Mouse (Mus musculus): Measurements from ENCODE around the gene Nkx2-2. TPM values are rescaled to one million over a fixed set of nuclear protein-coding genes. Genes with fewer than 3 reads are reported as not detected.

Nkx2-2 gene
- polyA plus RNA-seq, 1 experiment, result not detected

GRCm38 (mm10) chr2:147183521-147183920, 10.5 kb downstream of the Nkx2-2 start:
- peaks cover 14% of the 10 kb centered on the region; the same call in 1 of the 2 replicates for H3K4me1 ChIP-seq (ENCODE audit: control insufficient read depth, insufficient read depth, low read length)
- H3K27ac ChIP-seq (ENCODE audit: insufficient read depth, low read depth, low read length), result no peak overlapping the region
- WGBS, result 30% methylated on average over 12 of the region's 12 CpGs
- no peak for TF ChIP-seq CTCF (IDR thresholded peaks at IDR 0.05; ENCODE audit: insufficient read depth, low read depth, low read length)
- TF ChIP-seq POLR2A (IDR thresholded peaks at IDR 0.05; ENCODE audit: insufficient read depth, low read depth, low read length), result no peak
- H3K4me3 ChIP-seq (ENCODE audit: insufficient read depth, low read depth, low read length), result no peak overlapping the region

- Histone ChIP-seq H3K4me1 (ENCODE audit: control insufficient read depth, insufficient read depth, low read length) (peaks cover 20% of the 10 kb centered on the region), H3K4me3 (ENCODE audit: insufficient read depth, low read depth, low read length) (no peak overlapping the region), H3K27ac (ENCODE audit: insufficient read depth, low read depth, low read length) (no peak overlapping the region; the same call in 1 of the 2 replicates)
- 47% methylated on average over 25 of the region's 25 CpGs for WGBS
- no peak for TF ChIP-seq CTCF (IDR thresholded peaks at IDR 0.05; ENCODE audit: insufficient read depth, low read depth, low read length)
- TF ChIP-seq POLR2A (IDR thresholded peaks at IDR 0.05; ENCODE audit: insufficient read depth, low read depth, low read length), result no peak
These were observed 11.3 kb downstream of the Nkx2-2 start for GRCm38 (mm10) chr2:147182709-147183260.

GRCm38 (mm10) chr2:147181926-147182708, 11.9 kb downstream of the Nkx2-2 start:
- peaks cover 20% of the 10 kb centered on the region for H3K4me1 ChIP-seq (ENCODE audit: control insufficient read depth, insufficient read depth, low read length)
- H3K27ac ChIP-seq (ENCODE audit: insufficient read depth, low read depth, low read length), result no peak overlapping the region; the same call in 1 of the 2 replicates
- H3K4me3 ChIP-seq (ENCODE audit: insufficient read depth, low read depth, low read length), result no peak overlapping the region
- TF ChIP-seq CTCF (IDR thresholded peaks at IDR 0.05; ENCODE audit: insufficient read depth, low read depth, low read length) (no peak), POLR2A (IDR thresholded peaks at IDR 0.05; ENCODE audit: insufficient read depth, low read depth, low read length) (no peak)
- WGBS, result 71% methylated on average over 18 of the region's 18 CpGs

- 53% methylated on average over 5 of the region's 5 CpGs for WGBS
These were observed 12.8 kb downstream of the Nkx2-2 start for GRCm38 (mm10) chr2:147181304-147181665.

GRCm38 (mm10) chr2:147180649-147181303, 13.3 kb downstream of the Nkx2-2 start:
- H3K27ac ChIP-seq (ENCODE audit: insufficient read depth, low read depth, low read length), result no peak overlapping the region
- no peak overlapping the region for H3K4me3 ChIP-seq (ENCODE audit: insufficient read depth, low read depth, low read length)
- H3K4me1 ChIP-seq (ENCODE audit: control insufficient read depth, insufficient read depth, low read length), result peaks cover 16% of the 10 kb centered on the region
- TF ChIP-seq CTCF (IDR thresholded peaks at IDR 0.05; ENCODE audit: insufficient read depth, low read depth, low read length), result no peak
- WGBS, result 35% methylated on average over 32 of the region's 32 CpGs

More at GRCm38 (mm10) chr2:147181304-147181665, 12.8 kb downstream of the Nkx2-2 start:
- TF ChIP-seq POLR2A (IDR thresholded peaks at IDR 0.05; ENCODE audit: insufficient read depth, low read depth, low read length) (no peak), CTCF (IDR thresholded peaks at IDR 0.05; ENCODE audit: insufficient read depth, low read depth, low read length) (no peak)
- Histone ChIP-seq H3K4me1 (ENCODE audit: control insufficient read depth, insufficient read depth, low read length) (peaks cover 19% of the 10 kb centered on the region), H3K27ac (ENCODE audit: insufficient read depth, low read depth, low read length) (no peak overlapping the region), H3K4me3 (ENCODE audit: insufficient read depth, low read depth, low read length) (no peak overlapping the region)

GRCm38 (mm10) chr2:147178091-147179059, 15.7 kb downstream of the Nkx2-2 start:
- H3K4me1 ChIP-seq (ENCODE audit: control insufficient read depth, insufficient read depth, low read length), result peaks cover 9% of the 10 kb centered on the region
- 1% methylated on average over 39 of the region's 39 CpGs for WGBS
- TF ChIP-seq POLR2A (IDR thresholded peaks at IDR 0.05; ENCODE audit: insufficient read depth, low read depth, low read length) (no peak), CTCF (IDR thresholded peaks at IDR 0.05; ENCODE audit: insufficient read depth, low read depth, low read length) (peak; percentile 85)
- peak overlapping the region; percentile 3 for H3K4me3 ChIP-seq (ENCODE audit: insufficient read depth, low read depth, low read length)
- no peak overlapping the region for H3K27ac ChIP-seq (ENCODE audit: insufficient read depth, low read depth, low read length)

- Histone ChIP-seq H3K27ac (ENCODE audit: insufficient read depth, low read depth, low read length) (no peak overlapping the region), H3K4me1 (ENCODE audit: control insufficient read depth, insufficient read depth, low read length) (peaks cover 9% of the 10 kb centered on the region), H3K4me3 (ENCODE audit: insufficient read depth, low read depth, low read length) (no peak overlapping the region)
- TF ChIP-seq CTCF (IDR thresholded peaks at IDR 0.05; ENCODE audit: insufficient read depth, low read depth, low read length), result peak; percentile 51
- no peak for TF ChIP-seq POLR2A (IDR thresholded peaks at IDR 0.05; ENCODE audit: insufficient read depth, low read depth, low read length)
- 10% methylated on average over 10 of the region's 10 CpGs for WGBS
These were observed 16.4 kb downstream of the Nkx2-2 start for GRCm38 (mm10) chr2:147177672-147178071.

- 85% methylated on average over 11 of the region's 11 CpGs for WGBS
- no peak overlapping the region for H3K27ac ChIP-seq (ENCODE audit: insufficient read depth, low read depth, low read length)
- H3K4me3 ChIP-seq (ENCODE audit: insufficient read depth, low read depth, low read length), result no peak overlapping the region
- no peak for TF ChIP-seq CTCF (IDR thresholded peaks at IDR 0.05; ENCODE audit: insufficient read depth, low read depth, low read length)
- TF ChIP-seq POLR2A (IDR thresholded peaks at IDR 0.05; ENCODE audit: insufficient read depth, low read depth, low read length), result no peak
- H3K4me1 ChIP-seq (ENCODE audit: control insufficient read depth, insufficient read depth, low read length), result peaks cover 9% of the 10 kb centered on the region
These were observed 18.7 kb downstream of the Nkx2-2 start for GRCm38 (mm10) chr2:147175296-147175695.

Data from olfactory bulb, adult 2 months (tissue).